Mouse (Mus musculus) lung, embryonic 14.5 days (tissue): ENCODE measurements around the gene Ppp2r1b. TPM values are rescaled to one million over a fixed set of nuclear protein-coding genes. Genes with fewer than 3 reads are reported as not detected.

Experiments
- ATAC-seq: fragments of 200-750 bp; cut with Nextera tagmentation; 2 replicates; pipeline ENCODE4 v1.8.0; 2017; ENCODE audit warnings: mild to moderate bottlenecking, moderate TSS enrichment, moderate library complexity; ENCODE audit not compliant: insufficient read depth
- DNase-seq: peaks from one replicate; pipeline ENCODE4 v3.0.0-alpha.2; 2015
- H3K27ac ChIP-seq: fragments of 300-500 bp; sonication (generic); 2 replicates; pipeline ENCODE4 v1.5.1; 2014; ENCODE audit warnings: low read depth, mild to moderate bottlenecking, moderate library complexity
- H3K27me3 ChIP-seq: fragments of 300-500 bp; sonication (generic); 2 replicates; pipeline ENCODE4 v1.6.1; 2014; ENCODE audit warnings: low read length, control low read depth; ENCODE audit not compliant: insufficient read depth
- H3K36me3 ChIP-seq: fragments of 300-500 bp; sonication (generic); 2 replicates; pipeline ENCODE4 v1.6.1; 2014; ENCODE audit warnings: control low read depth; ENCODE audit not compliant: insufficient read depth
- H3K4me1 ChIP-seq: fragments of 300-500 bp; sonication (generic); 2 replicates; pipeline ENCODE4 v1.6.1; 2014; ENCODE audit warnings: antibody characterized with exemption, control low read depth; ENCODE audit not compliant: insufficient read depth
- H3K4me2 ChIP-seq: fragments of 300-500 bp; sonication (generic); 2 replicates; pipeline ENCODE4 v1.6.1; 2014; ENCODE audit warnings: mild to moderate bottlenecking
- H3K4me3 ChIP-seq: fragments of 300-500 bp; sonication (generic); 2 replicates; pipeline ENCODE4 v1.5.1; 2014; ENCODE audit warnings: low read depth, low read length
- H3K9ac ChIP-seq: fragments of 300-500 bp; sonication (generic); 2 replicates; pipeline ENCODE4 v1.6.1; 2014
- H3K9me3 ChIP-seq: fragments of 300-500 bp; sonication (generic); 2 replicates; pipeline ENCODE4 v1.6.1; 2016; ENCODE audit warnings: low read depth, low read length, control low read depth
- CTCF ChIP-seq: IDR thresholded peaks from 2 replicates; pipeline ENCODE4 v1.5.1; 2016; ENCODE audit warnings: antibody characterized with exemption, low read depth
- WGBS: fragments of 180-500 bp; shearing (Covaris S2); extraction: QIAGEN DNeasy Blood & Tissue Kit; methylation state at CpG from one replicate; pipeline ENCODE4 v1.1.7; 2014; 5-methylcytosine and 5-hydroxymethylcytosine counted together
- polyA plus RNA-seq: library from polyadenylated mRNA; unstranded; fragments of >200 nt; fragmentation: Nextera tagmentation; extraction: Ambion mirVana; gene quantifications from 2 replicates; pipeline ENCODE4 v1.2.1, GENCODE M21; 2014

Ppp2r1b gene
- polyA plus RNA-seq, 1 experiment from 2014 or later = 73.7 TPM

GRCm38 (mm10) chr9:50856341-50857081 is 11.4 kb downstream of the Ppp2r1b start:
- Histone ChIP-seq H3K4me2 (peak overlapping the region; percentile 69), H3K4me1 (no peaks in the 10 kb centered on the region), H3K9ac (peak overlapping the region; percentile 74), H3K27me3 (no peaks in the 10 kb centered on the region), H3K9me3 (no peaks in the 10 kb centered on the region), H3K36me3 (peaks cover 30% of the 10 kb centered on the region), H3K4me3 (peak overlapping the region; percentile 81), H3K27ac (peak overlapping the region; percentile 86)
- DNase-seq = peak; percentile 96
- TF ChIP-seq CTCF = no peak
- under 1% methylated on average over 45 of the region's 45 CpGs for WGBS
- ATAC-seq = peak; percentile 91

GRCm38 (mm10) chr9:50857082-50857641 is 12.1 kb downstream of the Ppp2r1b start:
- peak overlapping the region; percentile 86 for H3K27ac ChIP-seq
- peak; percentile 57 for DNase-seq
- H3K4me3 ChIP-seq = peak overlapping the region; percentile 81
- H3K36me3 ChIP-seq = peaks cover 36% of the 10 kb centered on the region
- no peak for TF ChIP-seq CTCF
- H3K27me3 ChIP-seq = no peaks in the 10 kb centered on the region
- H3K4me1 ChIP-seq = no peaks in the 10 kb centered on the region
- H3K4me2 ChIP-seq = peak overlapping the region; percentile 69
- under 1% methylated on average over 46 of the region's 46 CpGs for WGBS
- H3K9ac ChIP-seq = peak overlapping the region; percentile 74
- ATAC-seq = peak; percentile 75
- H3K9me3 ChIP-seq = no peaks in the 10 kb centered on the region

GRCm38 (mm10) chr9:50858681-50859080 is 13.6 kb downstream of the Ppp2r1b start:
- H3K4me2 ChIP-seq = no peak overlapping the region
- H3K27ac ChIP-seq = no peak overlapping the region
- ATAC-seq (no peak), DNase-seq (no peak)
- H3K9me3 ChIP-seq = no peaks in the 10 kb centered on the region
- no peak overlapping the region for H3K4me3 ChIP-seq
- 70% methylated on average over 6 of the region's 6 CpGs for WGBS
- no peaks in the 10 kb centered on the region for H3K27me3 ChIP-seq
- peaks cover 51% of the 10 kb centered on the region for H3K36me3 ChIP-seq
- no peak for TF ChIP-seq CTCF
- H3K9ac ChIP-seq = no peak overlapping the region
- H3K4me1 ChIP-seq = no peaks in the 10 kb centered on the region

- Histone ChIP-seq H3K27me3 (no peaks in the 10 kb centered on the region), H3K36me3 (peaks cover 68% of the 10 kb centered on the region), H3K4me3 (no peak overlapping the region), H3K9me3 (no peaks in the 10 kb centered on the region), H3K4me2 (no peak overlapping the region), H3K27ac (no peak overlapping the region), H3K4me1 (no peaks in the 10 kb centered on the region), H3K9ac (no peak overlapping the region)
- WGBS = 88% methylated on average over 18 of the region's 18 CpGs
- no peak for TF ChIP-seq CTCF
- ATAC-seq (no peak), DNase-seq (no peak)
Observed at GRCm38 (mm10) chr9:50861119-50861839, 16.2 kb downstream of the Ppp2r1b start.

- H3K9me3 ChIP-seq = no peaks in the 10 kb centered on the region
- H3K4me1 ChIP-seq = no peaks in the 10 kb centered on the region
- no peak overlapping the region for H3K27ac ChIP-seq
- TF ChIP-seq CTCF = no peak
- peaks cover 91% of the 10 kb centered on the region for H3K36me3 ChIP-seq
- 82% methylated on average over 4 of the region's 4 CpGs for WGBS
- H3K4me3 ChIP-seq = no peak overlapping the region
- no peaks in the 10 kb centered on the region for H3K27me3 ChIP-seq
- DNase-seq (no peak), ATAC-seq (no peak)
- H3K9ac ChIP-seq = no peak overlapping the region
- H3K4me2 ChIP-seq = no peak overlapping the region
Observed at GRCm38 (mm10) chr9:50863824-50864223, 18.7 kb downstream of the Ppp2r1b start.

GRCm38 (mm10) chr9:50864877-50865276 is 19.8 kb downstream of the Ppp2r1b start:
- H3K4me1 ChIP-seq = no peaks in the 10 kb centered on the region
- WGBS = 60% methylated on average over 5 of the region's 5 CpGs
- TF ChIP-seq CTCF = no peak
- no peaks in the 10 kb centered on the region for H3K27me3 ChIP-seq
- H3K4me3 ChIP-seq = no peak overlapping the region
- H3K9me3 ChIP-seq = no peaks in the 10 kb centered on the region
- no peak overlapping the region for H3K27ac ChIP-seq
- H3K4me2 ChIP-seq = no peak overlapping the region
- DNase-seq (no peak), ATAC-seq (no peak)
- H3K9ac ChIP-seq = no peak overlapping the region
- H3K36me3 ChIP-seq = peaks cover 88% of the 10 kb centered on the region

- no peaks in the 10 kb centered on the region for H3K9me3 ChIP-seq
- no peaks in the 10 kb centered on the region for H3K4me1 ChIP-seq
- H3K27ac ChIP-seq = no peak overlapping the region
- H3K9ac ChIP-seq = no peak overlapping the region
- no peak for DNase-seq
- H3K4me3 ChIP-seq = no peak overlapping the region
- H3K27me3 ChIP-seq = no peaks in the 10 kb centered on the region
- peaks cover 88% of the 10 kb centered on the region for H3K36me3 ChIP-seq
- no peak overlapping the region for H3K4me2 ChIP-seq
- TF ChIP-seq CTCF = no peak
- WGBS = 73% methylated on average over 8 of the region's 8 CpGs
- ATAC-seq = peak; percentile 28; the same call in 1 of the 2 replicates
Observed at GRCm38 (mm10) chr9:50865803-50866202, 20.7 kb downstream of the Ppp2r1b start.
